Mouse (Mus musculus): ENCODE data around the gene Fgd3. TPM values are rescaled to one million over a fixed set of nuclear protein-coding genes. Genes with fewer than 3 reads are reported as not detected.

Fgd3 gene
- polyA plus RNA-seq, 1 experiment: 0.56 TPM

GRCm38 (mm10) chr13:49358184-49358583 lies 38.1 kb upstream of the Fgd3 start:
- no peaks in the 10 kb centered on the region for H3K27me3 ChIP-seq (ENCODE audit: control insufficient read depth, insufficient read depth, low read length)
- H3K27ac ChIP-seq (ENCODE audit: control insufficient read depth, insufficient read depth, low read depth, low read length): no peak overlapping the region
- no peak overlapping the region for H3K4me3 ChIP-seq (ENCODE audit: control insufficient read depth, low read depth, low read length)
- H3K36me3 ChIP-seq (ENCODE audit: control insufficient read depth, insufficient read depth, low read length): no peaks in the 10 kb centered on the region
- peaks cover 11% of the 10 kb centered on the region for H3K4me1 ChIP-seq (ENCODE audit: control insufficient read depth, insufficient read depth, low read length)
- no peak for TF ChIP-seq CTCF (IDR thresholded peaks at IDR 0.05; ENCODE audit: control insufficient read depth, insufficient read depth, insufficient replicate concordance, low read depth, low read length)
- no peak for TF ChIP-seq POLR2A (IDR thresholded peaks at IDR 0.05; ENCODE audit: control insufficient read depth, low read depth, low read length)

DNA sequence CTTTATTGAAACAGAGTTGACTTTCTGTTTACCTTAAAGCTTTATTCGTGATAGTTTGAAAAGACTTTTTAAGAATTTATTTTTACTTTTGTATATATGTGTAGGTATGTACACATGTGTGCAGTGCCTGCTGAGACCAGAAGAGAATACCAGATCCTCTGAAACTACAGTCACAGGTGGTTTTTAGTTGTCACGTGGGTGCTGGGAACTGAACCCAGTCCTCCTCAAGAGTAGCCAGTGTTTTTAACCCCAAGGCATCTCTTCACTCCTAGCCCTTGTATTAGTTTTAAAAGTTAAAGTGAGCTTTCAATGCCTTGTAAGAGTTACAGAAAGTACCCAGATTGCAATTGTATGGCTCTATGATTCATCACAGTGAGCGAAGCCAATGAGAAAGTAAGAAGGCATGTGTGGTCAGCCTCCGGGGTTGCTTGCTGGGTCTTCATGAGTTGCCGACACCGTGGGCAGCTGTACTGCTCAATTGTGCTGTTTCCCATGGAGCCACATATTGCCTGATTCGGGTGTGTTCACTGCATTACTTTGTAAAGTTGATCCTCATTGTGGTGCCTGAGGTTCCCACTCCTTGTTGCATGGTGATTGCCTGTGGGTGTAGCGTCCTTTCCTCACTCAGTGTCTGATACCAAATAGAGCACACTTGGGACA lies 37.4 kb upstream of the Fgd3 start:
- Histone ChIP-seq H3K4me3 (ENCODE audit: control insufficient read depth, low read depth, low read length) (no peak overlapping the region), H3K27me3 (ENCODE audit: control insufficient read depth, insufficient read depth, low read length) (no peaks in the 10 kb centered on the region), H3K27ac (ENCODE audit: control insufficient read depth, insufficient read depth, low read depth, low read length) (no peak overlapping the region), H3K4me1 (ENCODE audit: control insufficient read depth, insufficient read depth, low read length) (peaks cover 6% of the 10 kb centered on the region; the same call in 1 of the 2 replicates), H3K36me3 (ENCODE audit: control insufficient read depth, insufficient read depth, low read length) (no peaks in the 10 kb centered on the region)
- TF ChIP-seq CTCF (IDR thresholded peaks at IDR 0.05; ENCODE audit: control insufficient read depth, insufficient read depth, insufficient replicate concordance, low read depth, low read length) (no peak), POLR2A (IDR thresholded peaks at IDR 0.05; ENCODE audit: control insufficient read depth, low read depth, low read length) (no peak)

- H3K4me3 ChIP-seq (ENCODE audit: control insufficient read depth, low read depth, low read length): no peak overlapping the region
- TF ChIP-seq CTCF (IDR thresholded peaks at IDR 0.05; ENCODE audit: control insufficient read depth, insufficient read depth, insufficient replicate concordance, low read depth, low read length): no peak
- no peak for TF ChIP-seq POLR2A (IDR thresholded peaks at IDR 0.05; ENCODE audit: control insufficient read depth, low read depth, low read length)
- no peaks in the 10 kb centered on the region for H3K36me3 ChIP-seq (ENCODE audit: control insufficient read depth, insufficient read depth, low read length)
- H3K4me1 ChIP-seq (ENCODE audit: control insufficient read depth, insufficient read depth, low read length): 0 out of 2 replicates have a peak, but pooled peaks cover 2% of the 10 kb centered on the region
- H3K27me3 ChIP-seq (ENCODE audit: control insufficient read depth, insufficient read depth, low read length): no peaks in the 10 kb centered on the region
- H3K27ac ChIP-seq (ENCODE audit: control insufficient read depth, insufficient read depth, low read depth, low read length): no peak overlapping the region
Observed at GRCm38 (mm10) chr13:49356090-49356489, 36.0 kb upstream of the Fgd3 start.

DNA sequence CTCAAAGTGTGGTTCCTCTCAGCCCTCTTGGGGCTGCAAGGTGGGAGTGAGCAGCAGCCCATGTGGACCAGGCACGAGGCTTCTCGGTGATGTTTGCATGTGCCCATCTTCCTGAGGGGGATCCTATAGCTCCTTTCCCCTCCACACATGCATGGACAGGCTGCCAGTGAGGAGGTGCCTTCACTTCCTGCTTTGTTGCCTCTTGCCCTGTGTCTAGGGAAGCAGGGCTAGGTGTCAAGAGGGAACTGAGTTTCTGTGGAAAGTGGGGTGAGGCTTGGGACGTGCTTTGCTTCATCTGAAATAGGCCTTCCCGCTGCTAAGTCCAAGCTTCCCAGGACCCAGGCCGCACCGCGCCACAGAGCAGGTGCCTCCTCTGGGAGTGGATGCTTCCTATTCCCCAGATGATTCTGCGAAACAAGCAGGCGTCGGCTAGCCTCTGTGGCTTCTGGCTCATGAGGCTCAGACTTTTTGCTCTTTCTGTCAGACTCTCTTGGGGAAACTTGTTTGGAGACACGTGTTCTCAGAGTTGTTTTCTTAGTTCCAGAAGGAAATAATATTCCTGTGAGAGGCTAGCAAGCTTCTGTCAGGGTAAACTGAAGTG lies 35.5 kb upstream of the Fgd3 start:
- Histone ChIP-seq H3K27me3 (ENCODE audit: control insufficient read depth, insufficient read depth, low read length) (no peaks in the 10 kb centered on the region), H3K4me1 (ENCODE audit: control insufficient read depth, insufficient read depth, low read length) (no peaks in the 10 kb centered on the region), H3K27ac (ENCODE audit: control insufficient read depth, insufficient read depth, low read depth, low read length) (no peak overlapping the region), H3K36me3 (ENCODE audit: control insufficient read depth, insufficient read depth, low read length) (no peaks in the 10 kb centered on the region), H3K4me3 (ENCODE audit: control insufficient read depth, low read depth, low read length) (no peak overlapping the region)
- TF ChIP-seq CTCF (IDR thresholded peaks at IDR 0.05; ENCODE audit: control insufficient read depth, insufficient read depth, insufficient replicate concordance, low read depth, low read length) (no peak), POLR2A (IDR thresholded peaks at IDR 0.05; ENCODE audit: control insufficient read depth, low read depth, low read length) (no peak)

DNA sequence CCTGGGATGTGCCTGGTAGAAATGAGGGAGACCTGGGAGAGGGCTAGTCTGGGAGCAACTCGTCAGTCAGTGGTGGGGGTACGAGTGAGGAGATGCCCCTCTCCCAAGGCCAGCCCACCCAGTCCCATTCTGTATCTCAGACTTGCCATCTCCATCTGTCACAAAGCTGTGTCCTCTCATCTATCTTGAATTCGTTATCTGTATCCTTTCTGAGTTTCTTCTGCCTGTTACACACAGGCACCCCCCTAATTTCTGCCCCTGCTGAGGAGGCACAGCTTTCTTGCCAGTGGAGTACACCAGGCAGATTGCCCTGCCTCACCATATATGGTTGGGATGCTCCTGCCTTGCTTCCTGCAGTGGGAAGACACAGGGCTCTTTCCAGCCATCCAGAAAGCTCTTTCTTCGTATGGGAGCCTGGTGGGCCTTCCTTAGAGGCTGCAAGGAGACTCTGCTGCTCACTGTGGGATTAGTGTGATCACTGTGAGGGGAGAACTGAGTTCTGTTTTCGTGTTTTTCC lies 33.9 kb upstream of the Fgd3 start:
- Histone ChIP-seq H3K27me3 (ENCODE audit: control insufficient read depth, insufficient read depth, low read length) (no peaks in the 10 kb centered on the region), H3K4me3 (ENCODE audit: control insufficient read depth, low read depth, low read length) (no peak overlapping the region), H3K27ac (ENCODE audit: control insufficient read depth, insufficient read depth, low read depth, low read length) (no peak overlapping the region)

DNA sequence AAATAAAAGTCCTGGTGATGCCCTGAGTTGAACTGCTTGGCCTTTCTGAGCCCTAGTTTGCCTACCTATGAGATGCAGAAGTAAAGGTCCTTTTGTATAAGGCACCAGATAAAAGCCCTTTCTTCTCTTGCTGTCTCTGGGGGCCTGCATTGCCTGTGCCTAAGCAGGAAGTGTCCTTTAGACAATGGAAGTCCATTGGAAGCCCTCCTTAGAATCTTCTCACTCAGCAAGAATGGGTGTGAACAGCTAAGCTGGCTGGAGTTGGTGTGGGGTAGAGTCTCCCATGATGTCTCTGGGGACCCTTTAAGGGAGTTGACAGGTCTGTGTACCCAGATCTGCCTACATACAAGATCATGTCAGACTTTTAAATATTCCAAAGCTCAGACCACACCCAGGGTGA lies 33.3 kb upstream of the Fgd3 start:
- Histone ChIP-seq H3K36me3 (ENCODE audit: control insufficient read depth, insufficient read depth, low read length) (no peaks in the 10 kb centered on the region), H3K4me1 (ENCODE audit: control insufficient read depth, insufficient read depth, low read length) (no peaks in the 10 kb centered on the region), H3K4me3 (ENCODE audit: control insufficient read depth, low read depth, low read length) (no peak overlapping the region), H3K27me3 (ENCODE audit: control insufficient read depth, insufficient read depth, low read length) (no peaks in the 10 kb centered on the region), H3K27ac (ENCODE audit: control insufficient read depth, insufficient read depth, low read depth, low read length) (no peak overlapping the region)
- TF ChIP-seq POLR2A (IDR thresholded peaks at IDR 0.05; ENCODE audit: control insufficient read depth, low read depth, low read length): no peak
- TF ChIP-seq CTCF (IDR thresholded peaks at IDR 0.05; ENCODE audit: control insufficient read depth, insufficient read depth, insufficient replicate concordance, low read depth, low read length): no peak

More for the DNA sequence above, 33.9 kb upstream of the Fgd3 start:
- TF ChIP-seq CTCF (IDR thresholded peaks at IDR 0.05; ENCODE audit: control insufficient read depth, insufficient read depth, insufficient replicate concordance, low read depth, low read length) (no peak), POLR2A (IDR thresholded peaks at IDR 0.05; ENCODE audit: control insufficient read depth, low read depth, low read length) (no peak)
- Histone ChIP-seq H3K4me1 (ENCODE audit: control insufficient read depth, insufficient read depth, low read length) (no peaks in the 10 kb centered on the region), H3K36me3 (ENCODE audit: control insufficient read depth, insufficient read depth, low read length) (no peaks in the 10 kb centered on the region)

DNA sequence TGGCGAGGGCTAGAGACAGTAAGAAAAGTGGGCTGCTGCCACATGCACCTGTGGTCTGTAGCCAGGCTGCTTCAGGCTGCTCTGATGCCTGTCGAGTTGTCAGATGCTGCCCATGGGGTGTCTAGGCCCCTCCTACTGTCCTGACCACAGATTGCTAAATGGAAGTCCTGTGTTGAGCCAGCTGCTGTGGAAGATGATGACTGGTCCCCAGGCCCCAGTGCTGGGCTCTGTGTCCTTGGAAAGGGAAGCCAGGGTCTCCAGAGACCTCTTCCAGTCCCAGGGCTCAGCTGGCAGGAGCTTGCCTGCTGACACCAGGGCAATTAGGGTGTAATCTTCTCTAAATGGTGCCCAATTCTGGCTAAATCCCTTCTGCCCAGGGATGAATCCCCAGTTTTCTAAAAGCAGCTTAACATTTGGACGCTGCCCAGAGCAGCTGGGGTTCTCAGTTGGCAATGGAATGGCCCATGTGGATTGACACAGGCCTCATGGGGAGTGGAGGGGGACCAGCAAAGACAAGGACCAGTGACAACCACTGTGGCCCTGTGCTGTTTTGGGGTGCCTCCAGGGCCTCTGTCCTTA lies 32.6 kb upstream of the Fgd3 start:
- Histone ChIP-seq H3K36me3 (ENCODE audit: control insufficient read depth, insufficient read depth, low read length) (no peaks in the 10 kb centered on the region), H3K4me1 (ENCODE audit: control insufficient read depth, insufficient read depth, low read length) (no peaks in the 10 kb centered on the region), H3K27ac (ENCODE audit: control insufficient read depth, insufficient read depth, low read depth, low read length) (no peak overlapping the region), H3K27me3 (ENCODE audit: control insufficient read depth, insufficient read depth, low read length) (no peaks in the 10 kb centered on the region), H3K4me3 (ENCODE audit: control insufficient read depth, low read depth, low read length) (no peak overlapping the region)
- TF ChIP-seq POLR2A (IDR thresholded peaks at IDR 0.05; ENCODE audit: control insufficient read depth, low read depth, low read length): no peak

Data from testis, adult 2 months (tissue).